Mouse (Mus musculus): ENCODE data around the gene Qsox1.

The Qsox1 gene

DNA sequence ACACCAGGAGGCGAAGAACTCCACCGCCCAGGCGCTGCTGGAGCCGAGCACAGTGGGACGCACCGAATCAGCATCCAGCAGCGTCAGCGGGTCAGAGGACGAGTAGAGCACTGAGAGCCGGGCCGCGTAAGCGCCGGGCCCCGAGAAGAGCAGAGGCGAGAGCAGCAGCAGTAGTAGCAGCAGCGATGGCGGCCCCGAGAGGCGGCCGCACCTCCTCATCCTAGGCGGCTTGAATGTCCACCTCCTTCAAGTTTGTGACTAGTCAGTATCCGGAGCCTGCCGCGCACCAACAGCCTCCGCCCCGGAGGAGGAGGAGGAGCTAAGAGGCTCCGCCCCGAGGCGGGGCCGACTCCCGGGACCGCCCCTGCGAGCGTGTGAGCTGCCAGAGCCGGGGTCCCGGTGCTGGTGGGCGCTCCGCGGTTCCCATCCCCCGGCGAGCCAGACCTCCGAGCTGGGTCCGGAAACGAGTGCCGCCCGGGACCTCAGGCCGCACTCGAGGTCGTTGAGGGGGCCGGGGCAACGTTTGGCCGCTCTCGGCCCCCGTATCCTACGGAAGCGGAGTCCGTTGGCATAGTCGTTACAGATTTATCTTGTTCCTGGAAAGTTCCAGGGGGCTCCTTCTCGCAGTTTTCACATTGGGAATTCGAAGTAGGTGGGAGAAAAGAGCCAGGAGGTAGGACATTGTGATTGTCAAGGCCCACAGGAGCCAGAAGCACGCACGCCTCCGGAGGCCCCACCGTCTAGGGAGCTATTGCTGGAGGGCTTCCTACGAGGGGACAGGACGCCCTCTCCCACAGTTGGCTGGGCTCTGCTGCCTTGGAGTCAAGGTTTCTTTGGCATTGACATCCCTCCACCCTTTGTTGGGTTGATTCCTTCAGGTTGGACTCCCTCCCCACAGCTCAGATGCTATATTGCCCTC, at the start of gene Qsox1:
Qsox1 (minus strand) TSS at position 309 of the 919 bp plus-strand sequence.
- peak; percentile 95 for DNase-seq (ENCODE audit: low read depth)

- no peak for DNase-seq (ENCODE audit: low read depth)
These were observed 42.4 kb upstream of the Qsox1 start for GRCm38 (mm10) chr1:155854926-155855702.

GRCm38 (mm10) chr1:155853009-155853408, 40.3 kb upstream of the Qsox1 start:
- no peak for DNase-seq (ENCODE audit: low read depth)

GRCm38 (mm10) chr1:155844235-155844634, 31.5 kb upstream of the Qsox1 start:
- DNase-seq (ENCODE audit: low read depth), result no peak

GRCm38 (mm10) chr1:155843538-155843937, 30.8 kb upstream of the Qsox1 start:
- no peak for DNase-seq (ENCODE audit: low read depth)

DNA sequence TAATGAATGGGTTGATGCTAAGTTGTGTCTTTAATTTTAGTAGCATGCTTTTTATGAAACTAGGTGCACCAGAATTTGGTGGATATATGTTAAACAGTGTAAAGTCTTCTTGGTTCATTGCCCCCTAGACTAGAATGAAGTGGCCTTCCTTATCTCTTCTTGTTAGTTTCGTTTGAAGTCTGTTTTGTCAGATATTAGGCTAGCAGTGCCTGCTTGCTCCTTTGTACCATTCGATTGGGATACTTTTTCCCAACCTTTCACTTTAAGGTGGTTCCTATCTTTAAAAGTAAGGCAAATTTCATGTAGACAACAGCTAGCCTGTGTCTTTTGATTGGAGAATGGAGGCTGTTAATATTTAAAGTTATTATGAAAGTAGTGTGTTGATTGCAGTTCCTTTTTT, 23.0 kb upstream of the Qsox1 start:
- no peak for DNase-seq (ENCODE audit: low read depth)

GRCm38 (mm10) chr1:155833610-155834009, 20.9 kb upstream of the Qsox1 start:
- no peak for DNase-seq (ENCODE audit: low read depth)

- DNase-seq (ENCODE audit: low read depth), result no peak
These were observed 19.3 kb upstream of the Qsox1 start for GRCm38 (mm10) chr1:155831958-155832357.

- DNase-seq (ENCODE audit: low read depth), result no peak
These were observed 18.2 kb upstream of the Qsox1 start for GRCm38 (mm10) chr1:155830861-155831260.

GRCm38 (mm10) chr1:155827703-155828295, 15.1 kb upstream of the Qsox1 start:
- DNase-seq (ENCODE audit: low read depth), result no peak

- DNase-seq (ENCODE audit: low read depth), result no peak
These were observed 14.2 kb upstream of the Qsox1 start for GRCm38 (mm10) chr1:155826803-155827395.

GRCm38 (mm10) chr1:155825940-155826716, 13.4 kb upstream of the Qsox1 start:
- no peak for DNase-seq (ENCODE audit: low read depth)

- no peak for DNase-seq (ENCODE audit: low read depth)
These were observed 8.0 kb upstream of the Qsox1 start for GRCm38 (mm10) chr1:155820646-155821045.

GRCm38 (mm10) chr1:155816167-155816566, 3.5 kb upstream of the Qsox1 start:
- DNase-seq (ENCODE audit: low read depth), result no peak

- no peak for DNase-seq (ENCODE audit: low read depth)
These were observed 601 bp downstream of the Qsox1 start for GRCm38 (mm10) chr1:155811995-155812580.

DNA sequence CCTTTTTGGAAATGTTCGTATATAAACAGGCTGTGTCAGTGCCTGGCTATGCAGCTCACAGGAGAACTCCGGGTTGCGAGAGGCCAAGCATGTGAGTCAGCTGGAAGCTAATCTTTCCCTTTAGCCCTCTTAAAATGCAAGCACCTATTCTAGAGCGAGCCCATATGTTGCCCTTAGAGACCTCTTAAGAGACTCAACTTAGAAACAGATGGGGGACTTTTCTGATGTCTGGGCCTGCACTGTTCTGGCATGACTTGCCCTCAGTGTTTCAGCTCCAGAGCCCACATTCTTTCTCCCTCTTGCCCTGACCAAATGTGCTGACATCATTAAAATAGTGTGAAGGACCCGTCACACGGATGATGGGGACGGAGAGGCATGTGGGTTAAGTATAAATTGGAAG, 2.1 kb downstream of the Qsox1 start:
- DNase-seq (ENCODE audit: low read depth), result no peak

- no peak for DNase-seq (ENCODE audit: low read depth)
These were observed 2.8 kb downstream of the Qsox1 start for GRCm38 (mm10) chr1:155809706-155810442.

GRCm38 (mm10) chr1:155808261-155808660, 4.4 kb downstream of the Qsox1 start:
- no peak for DNase-seq (ENCODE audit: low read depth)

DNA sequence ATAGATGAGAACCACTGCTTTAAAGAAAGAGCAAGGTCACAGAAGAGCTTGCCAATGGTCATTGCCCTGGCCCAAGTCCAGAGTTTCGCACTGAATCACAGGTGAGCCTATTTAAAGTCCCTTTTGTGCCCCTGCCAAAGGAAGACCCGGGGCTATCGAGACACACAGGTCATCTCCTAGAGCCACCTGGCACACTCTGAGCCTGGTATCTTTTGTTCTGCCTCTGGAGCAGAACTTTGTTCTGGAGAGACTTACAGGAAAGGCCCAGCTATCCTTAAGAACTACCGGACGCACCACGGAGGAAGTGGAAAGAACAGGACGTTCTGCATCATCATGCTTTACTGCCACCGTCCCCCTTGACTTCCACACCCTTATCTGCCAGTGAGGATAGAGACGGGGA, 7.1 kb downstream of the Qsox1 start:
- DNase-seq (ENCODE audit: low read depth), result no peak
